Mouse (Mus musculus) right cerebral cortex, adult 18-20 months (tissue): ENCODE measurements around the gene Hap1.
"Not testable (repeated sequence)": the region's sequence is repeated elsewhere in the genome, so short reads cannot be mapped to it uniquely, and the experiment has no call there.

Source experiments
- DNase-seq: peaks from one replicate; pipeline ENCODE4 v3.0.0; 2022; ENCODE audit warnings: mixed read lengths

Hap1 gene

DNA sequence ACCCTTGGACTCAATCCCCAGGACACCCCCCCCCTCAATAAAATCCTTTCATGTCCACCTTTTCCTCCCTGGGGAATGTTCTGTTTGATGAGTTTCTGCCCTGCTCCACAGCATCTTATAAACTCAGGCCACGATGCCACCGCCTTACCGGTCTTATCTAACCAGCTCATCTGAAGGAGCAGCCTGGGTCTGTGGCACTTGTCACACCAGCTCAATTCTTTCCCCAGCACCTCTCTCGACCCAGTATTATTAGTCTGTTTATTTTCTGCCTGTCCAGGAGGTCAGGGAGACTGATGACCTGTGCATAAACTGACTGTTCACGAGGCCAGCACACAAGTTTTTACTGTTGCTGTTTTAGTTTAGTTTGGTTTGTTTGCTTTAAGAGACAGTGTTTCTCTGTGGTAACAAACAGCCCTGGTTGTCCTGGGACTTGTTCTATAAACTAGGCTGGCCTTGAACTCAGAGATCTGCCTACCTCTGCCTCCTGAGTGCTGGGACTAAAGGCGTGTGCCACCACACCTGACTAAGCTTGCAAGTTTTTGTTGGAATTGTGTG lies 38.0 kb downstream of the Hap1 start:
- no peak for DNase-seq

DNA sequence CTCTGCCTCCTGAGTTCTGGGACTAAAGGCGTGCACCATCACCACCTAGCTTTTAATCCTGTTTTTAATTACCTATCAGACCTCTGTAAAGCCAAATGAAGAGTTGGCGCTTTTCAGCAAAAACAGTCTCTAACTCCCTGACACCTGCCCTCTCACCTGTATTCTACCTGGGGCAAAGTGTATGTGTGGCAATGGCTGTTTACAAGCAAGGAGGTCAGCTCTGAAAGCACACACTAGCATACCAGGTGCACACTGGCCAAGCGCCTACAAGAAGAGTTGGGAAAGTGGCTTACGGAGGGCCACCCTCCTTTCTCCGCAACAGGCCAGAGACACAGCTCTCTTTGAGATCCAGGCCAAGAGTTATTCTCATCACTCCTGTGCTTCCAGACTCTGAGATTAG lies 40.5 kb downstream of the Hap1 start:
- no peak for DNase-seq

DNA sequence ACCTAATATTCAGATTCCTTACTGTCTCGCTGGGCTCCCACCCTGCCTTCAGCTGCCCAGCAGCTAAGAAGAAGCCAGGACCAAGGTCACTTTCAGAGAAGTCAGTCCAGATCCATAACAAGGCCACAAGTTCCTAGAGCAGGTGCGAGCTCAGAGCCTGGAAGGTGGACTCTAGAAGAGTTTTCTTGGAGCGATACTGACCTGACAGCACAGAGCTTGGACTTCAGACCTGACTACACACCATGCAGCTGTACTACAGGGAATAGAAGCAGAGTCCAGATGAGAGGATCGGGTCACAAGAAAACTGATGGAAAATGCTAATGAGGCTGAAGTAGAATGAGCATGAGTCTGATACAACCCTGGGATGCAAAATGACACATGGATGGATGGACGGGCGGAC lies 42.5 kb downstream of the Hap1 start:
- no peak for DNase-seq

DNA sequence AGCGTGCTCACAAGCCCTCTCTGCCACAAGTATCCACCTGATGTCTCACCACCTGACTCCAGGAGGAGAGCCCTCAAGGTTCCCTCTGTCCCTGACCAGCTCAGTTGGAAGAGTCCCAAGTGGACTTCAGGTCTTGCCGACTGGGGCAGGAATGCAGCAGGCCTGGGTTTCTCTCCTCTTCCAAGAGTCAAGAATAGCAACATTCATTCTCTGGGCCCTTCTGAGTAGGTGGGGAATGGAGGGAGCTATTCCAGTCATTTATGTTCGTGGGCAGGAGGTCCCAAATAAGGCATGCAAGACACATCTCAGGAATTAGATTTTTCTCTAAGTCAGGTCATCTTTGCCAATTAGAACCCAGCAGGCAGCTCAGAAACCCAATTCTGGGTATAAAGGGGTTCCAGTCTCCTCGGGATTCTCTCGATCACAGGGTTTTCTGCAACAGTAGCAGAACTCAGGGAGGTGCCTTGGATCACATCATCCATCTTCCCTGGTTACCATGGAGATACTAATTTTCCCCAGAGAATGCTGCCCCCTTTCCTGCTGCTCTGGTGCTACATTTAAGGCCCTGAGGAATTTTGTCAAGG lies 43.7 kb downstream of the Hap1 start:
- DNase-seq = peak; percentile 60

DNA sequence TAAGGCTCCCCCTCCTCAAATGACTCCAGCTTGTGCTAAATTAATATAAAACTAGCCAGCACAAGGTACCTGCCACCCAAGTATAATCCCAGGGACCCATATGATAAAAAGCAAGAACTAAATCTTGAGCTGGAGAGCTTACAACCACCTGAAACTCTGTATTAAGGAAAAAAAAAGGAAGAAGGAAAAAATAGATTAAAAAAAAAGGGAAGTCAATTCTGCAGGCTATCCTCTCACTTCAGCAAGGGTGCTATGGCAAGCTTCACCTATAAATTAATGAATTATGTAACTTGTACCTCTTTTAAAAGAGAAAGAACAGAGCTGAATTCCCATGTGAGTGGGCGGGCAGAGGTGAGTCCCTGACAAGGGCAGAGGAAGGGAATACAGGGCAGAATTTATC lies 44.3 kb downstream of the Hap1 start:
- DNase-seq = peak; percentile 31

DNA sequence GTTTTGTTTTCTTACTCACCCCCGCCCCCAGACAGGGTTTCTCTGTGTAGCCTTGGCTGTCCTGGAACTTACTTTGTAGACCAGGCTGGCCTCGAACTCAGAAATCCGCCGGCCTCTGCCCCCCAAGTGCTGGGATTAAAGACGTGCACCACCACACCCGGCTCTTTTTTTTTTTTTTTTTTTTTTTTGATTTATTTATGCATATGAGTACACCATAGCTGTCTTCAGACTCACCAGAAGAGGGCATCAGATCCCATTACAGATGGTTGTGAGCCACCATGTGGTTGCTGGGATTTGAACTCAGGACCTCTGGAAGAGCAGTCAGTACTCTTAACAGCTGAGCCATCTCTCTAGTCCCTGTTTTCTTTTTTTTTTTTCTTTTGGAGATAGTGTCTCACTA lies 47.3 kb downstream of the Hap1 start:
- DNase-seq = not testable (repeated sequence)

DNA sequence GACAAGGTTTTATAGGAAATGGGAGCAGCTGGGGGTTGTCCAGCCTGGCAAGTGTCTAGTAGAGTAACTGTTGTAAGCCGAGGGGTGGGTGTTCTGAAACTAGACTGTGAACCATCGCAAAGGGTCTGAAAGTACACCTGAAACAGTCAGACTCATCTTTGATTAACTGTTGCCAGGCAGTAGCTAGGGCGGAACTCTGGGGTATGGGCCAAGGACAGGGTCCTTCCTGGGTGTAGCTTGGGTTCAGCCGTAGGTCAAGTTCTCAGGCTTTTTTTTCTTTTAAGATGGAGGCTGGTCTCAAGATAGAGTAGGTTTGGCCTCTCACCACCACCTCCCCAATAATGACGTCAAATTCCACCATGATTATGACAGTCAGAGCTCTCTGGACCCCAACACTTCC lies 48.0 kb downstream of the Hap1 start:
- no peak for DNase-seq

DNA sequence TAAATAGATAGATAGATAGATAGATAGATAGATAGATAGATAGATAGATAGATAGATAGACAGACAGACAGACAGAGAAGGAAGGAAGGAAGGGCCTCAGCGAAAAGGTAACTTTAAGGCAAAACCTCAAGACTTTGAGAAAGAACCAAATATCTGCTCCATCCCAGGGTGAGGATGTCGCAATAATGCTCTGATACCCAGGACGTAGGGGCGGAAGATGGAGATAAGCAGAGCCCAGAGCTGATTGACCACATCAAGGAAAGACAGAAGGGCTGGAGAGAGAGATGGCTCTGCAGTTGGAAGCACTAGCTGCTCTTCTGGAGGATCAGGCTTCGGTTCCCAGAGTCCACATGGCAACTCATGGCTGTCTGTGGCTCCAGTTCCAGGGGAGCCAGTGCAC lies 54.6 kb downstream of the Hap1 start:
- DNase-seq = no peak

DNA sequence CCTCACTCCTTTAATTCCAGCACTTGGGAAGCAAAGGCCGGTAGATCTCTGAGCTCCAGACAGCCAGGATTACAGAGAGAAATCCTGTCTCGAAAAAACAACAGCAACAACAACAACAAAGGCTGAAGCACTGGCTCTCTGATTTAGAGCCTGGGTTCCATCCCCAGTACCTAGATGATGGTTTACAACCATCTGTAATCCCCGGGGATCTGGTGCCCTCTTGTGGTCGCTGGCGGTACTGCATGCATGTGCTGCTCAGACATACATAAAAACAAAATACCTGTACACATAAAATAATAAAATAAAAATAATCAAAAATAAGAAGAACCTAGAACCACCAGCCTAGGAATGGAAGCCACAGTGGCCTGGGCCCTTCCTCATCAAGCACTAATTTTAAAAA lies 55.6 kb downstream of the Hap1 start:
- DNase-seq = peak; percentile 29

DNA sequence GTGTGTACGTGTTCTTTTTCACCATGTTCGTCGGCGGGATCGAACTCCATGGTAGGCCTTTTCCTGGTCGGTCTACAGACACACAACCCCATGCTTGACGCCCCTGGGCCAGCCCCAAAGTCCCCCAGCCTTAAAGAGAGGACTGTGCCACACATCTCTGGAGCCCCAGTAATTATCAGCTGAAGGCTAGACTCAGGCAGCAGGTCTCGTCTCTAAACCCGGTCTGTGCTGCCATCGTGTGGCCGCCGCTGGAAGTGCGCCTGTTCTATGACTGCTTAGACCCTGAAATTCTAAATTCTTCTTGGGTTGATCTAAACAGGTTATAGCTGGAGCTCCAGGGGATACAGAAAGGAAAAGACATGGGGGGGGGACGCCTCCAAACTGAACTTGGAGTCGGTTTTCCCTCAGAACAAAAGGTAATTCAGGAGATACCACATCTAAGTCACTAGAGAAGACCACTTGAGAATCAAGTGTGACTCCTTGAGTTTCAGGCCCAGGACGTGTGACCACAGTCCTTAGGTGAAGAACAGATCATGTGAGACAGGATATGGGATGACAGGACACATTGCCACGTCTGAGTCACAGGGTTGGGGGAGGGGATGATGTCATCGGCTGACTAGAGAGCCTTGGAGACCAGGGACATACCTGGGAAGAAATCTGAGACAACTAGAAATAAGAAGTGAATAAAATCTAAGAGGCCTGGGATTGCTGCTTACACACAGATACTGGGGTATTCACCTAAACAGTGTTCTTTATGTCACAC lies 57.5 kb downstream of the Hap1 start:
- DNase-seq = peak; percentile 73

DNA sequence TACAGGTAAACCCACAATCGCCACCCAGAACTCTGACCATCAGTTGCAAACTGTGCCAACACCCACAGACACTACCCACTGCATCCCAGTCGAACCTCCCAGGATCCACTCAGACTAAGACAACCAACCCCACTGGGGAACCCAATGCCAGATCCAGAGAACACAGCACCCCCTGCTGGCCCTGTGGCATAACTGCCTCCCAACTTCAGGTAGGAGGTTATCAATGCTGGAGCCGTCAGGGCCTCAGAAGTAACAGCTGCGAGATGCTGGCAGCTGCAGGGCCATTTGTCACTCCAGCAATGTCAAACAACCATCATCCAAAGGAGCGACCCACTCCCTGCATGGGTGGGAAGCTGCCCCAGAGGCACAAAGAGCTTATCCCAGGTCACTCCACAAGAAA lies 58.1 kb downstream of the Hap1 start:
- DNase-seq = no peak
